Comparison of ENCODE assay signal across 7 mouse cellular contexts in genomic region chr12:57545371-57546241, GRCm38 (mm10). TPM values are rescaled to one million over a fixed set of nuclear protein-coding genes. Genes with fewer than 3 reads are reported as not detected.
A peak's percentile ranks its signal among the peaks of the same experiment; 100 is the strongest.
DNase-seq lines count a peak whose midpoint lies in the region; ATAC-seq lines count a peak whose summit lies in the region.

No protein-coding gene starts in this region.

- H3K9me3 ChIP-seq in forebrain, embryonic 12.5 days, result no peaks in the 10 kb centered on the region
- no peaks in the 10 kb centered on the region for H3K9me3 ChIP-seq in kidney, embryonic 15.5 days (replicated peaks)

- H3K36me3 ChIP-seq in forebrain, embryonic 12.5 days (replicated peaks), result no peaks in the 10 kb centered on the region
- no peaks in the 10 kb centered on the region for H3K36me3 ChIP-seq in kidney, embryonic 15.5 days

- no peak overlapping the region for H3K27ac ChIP-seq in forebrain, embryonic 12.5 days
- no peak overlapping the region; the same call in 1 of the 2 replicates for H3K27ac ChIP-seq in kidney, embryonic 15.5 days

- peak overlapping the region; percentile 47 for H3K4me3 ChIP-seq in forebrain, embryonic 12.5 days (replicated peaks)
- H3K4me3 ChIP-seq in kidney, embryonic 15.5 days (replicated peaks), result peak overlapping the region; percentile 53

- WGBS in forebrain, embryonic 12.5 days, result under 1% methylated on average over 98 of the region's 106 CpGs
- under 1% methylated on average over 95 of the region's 106 CpGs for WGBS in kidney, embryonic 15.5 days

- peaks cover 39% of the 10 kb centered on the region for H3K4me1 ChIP-seq in forebrain, embryonic 12.5 days
- peaks cover 58% of the 10 kb centered on the region for H3K4me1 ChIP-seq in kidney, embryonic 15.5 days

- H3K27me3 ChIP-seq in forebrain, embryonic 12.5 days, result peaks cover 94% of the 10 kb centered on the region
- H3K27me3 ChIP-seq in kidney, embryonic 15.5 days, result peaks cover 99% of the 10 kb centered on the region

- DNase-seq in urinary bladder, postnatal 14 days (ENCODE audit: low spot score), result peak; percentile 69
- DNase-seq in urinary bladder, postnatal 4 days (ENCODE audit: low spot score in 2 of 2), result no peak
- DNase-seq in lung, postnatal 4 days, result peak; percentile 56 to 81
- no peak for DNase-seq in ovary, postnatal 36 days (ENCODE audit: low spot score)

- peak; percentile 63 for ATAC-seq in forebrain, embryonic 12.5 days (ENCODE audit: low FRiP score)
- ATAC-seq in kidney, embryonic 15.5 days (replicated peaks; ENCODE audit: low FRiP score), result peak; percentile 72
- ATAC-seq in inflammation-experienced regulatory T-cells, adult 6 months, result no peak

- peak overlapping the region; percentile 86 for H3K4me2 ChIP-seq in forebrain, embryonic 12.5 days
- peak overlapping the region; percentile 93 for H3K4me2 ChIP-seq in kidney, embryonic 15.5 days

- H3K9ac ChIP-seq in forebrain, embryonic 12.5 days, result peak overlapping the region; percentile 62
- peak overlapping the region; percentile 31; the same call in 1 of the 2 replicates for H3K9ac ChIP-seq in kidney, embryonic 15.5 days

RNA-seq across cellular contexts. Expression of gene Foxa1, which starts 1.1 kb away (rescaled TPM):
- 0.74 and 1.1 TPM in 2 replicates for polyA plus RNA-seq in forebrain, embryonic 12.5 days (2016; fragmentation: Nextera tagmentation; extraction: Ambion mirVana)
- 0.93 and 1.0 TPM in 2 replicates for polyA plus RNA-seq in kidney, embryonic 15.5 days (2015; fragmentation: Nextera tagmentation; extraction: Ambion mirVana)
- polyA plus RNA-seq in inflammation-experienced regulatory T-cells, adult 6 months (2017; shearing (Covaris generic)), result not detected

RNA-seq across cellular contexts. Expression of gene Ttc6, which starts 18.3 kb away (rescaled TPM):
- 0.46 and 0.97 TPM in 2 replicates for polyA plus RNA-seq in forebrain, embryonic 12.5 days (2016; fragmentation: Nextera tagmentation; extraction: Ambion mirVana)
- 0.21 and 0.35 TPM in 2 replicates for polyA plus RNA-seq in kidney, embryonic 15.5 days (2015; fragmentation: Nextera tagmentation; extraction: Ambion mirVana)
- not detected for polyA plus RNA-seq in inflammation-experienced regulatory T-cells, adult 6 months (2017; shearing (Covaris generic))

Comparison
In these comparisons a context has a peak if more than half of its experiments do, and no peak if none do; other contexts are left out.
1. DNase-seq: peak in urinary bladder, postnatal 14 days (single experiment) and lung, postnatal 4 days (2 of 2); none in urinary bladder, postnatal 4 days (0 of 2) and ovary, postnatal 36 days (single experiment).